ENCODE assay signal across 19 mouse cellular contexts in the genomic region with DNA sequence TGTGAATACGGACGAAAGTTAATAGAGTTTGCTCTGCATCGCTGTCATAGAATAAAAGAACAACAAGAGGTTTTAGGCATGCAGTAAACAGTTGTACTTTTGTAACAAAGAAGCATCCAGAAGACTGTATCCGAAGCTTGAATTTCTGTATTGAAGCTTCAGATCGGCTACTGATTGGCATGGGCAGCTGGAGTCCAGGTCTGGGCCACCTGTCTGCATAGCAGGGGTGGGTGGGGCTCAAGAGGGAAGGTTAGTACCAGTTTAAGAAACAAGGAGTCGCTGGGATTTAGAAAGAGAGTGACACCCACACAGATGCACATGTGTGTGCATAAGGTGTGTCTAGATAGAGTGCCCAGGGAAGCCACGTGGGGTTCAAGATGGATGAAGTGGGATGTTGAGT. TPM values are rescaled to one million over a fixed set of nuclear protein-coding genes. Genes with fewer than 3 reads are reported as not detected.
DNase-seq lines count a peak whose midpoint lies in the region; ATAC-seq and TF ChIP-seq lines count a peak whose summit lies in the region.
"Had no signal": no experiment of that assay in that cellular context is flagged by ENCODE, and none has a peak within 500 bp of the region (broad histone marks: within the 10 kb centered on the region; RNA-seq: fewer than 3 reads in every experiment).

No protein-coding gene starts in this region.

- no peak overlapping the region for H3K9ac ChIP-seq in heart, embryonic 11.5 days (ENCODE audit: low read depth, low read length)

- no peak overlapping the region for H3K4me3 ChIP-seq in heart, embryonic 11.5 days (ENCODE audit: low read depth, low read length)
- H3K4me3 ChIP-seq in myocyte: no peak overlapping the region

- no peaks in the 10 kb centered on the region for H3K9me3 ChIP-seq in heart, embryonic 11.5 days (replicated peaks; ENCODE audit: control insufficient read depth, low read length)
- H3K9me3 ChIP-seq: G1E had no signal

- no peaks in the 10 kb centered on the region for H3K27me3 ChIP-seq in heart, embryonic 11.5 days (ENCODE audit: control insufficient read depth, insufficient read depth, low read length)
- no peaks in the 10 kb centered on the region for H3K27me3 ChIP-seq in myocyte (ENCODE audit: control insufficient read depth, insufficient read depth, insufficient read length)
- H3K27me3 ChIP-seq: CH12.LX, Patski had no signal

- no peak for ATAC-seq in heart, embryonic 11.5 days (replicated peaks; ENCODE audit: insufficient number of reproducible peaks, low FRiP score, low TSS enrichment)
- ATAC-seq: activated CD4-positive, CD25-positive, alpha-beta regulatory T cell, adult 4 months; CD4-positive, CD25-positive, alpha-beta regulatory T cell, adult 4 months; Patski had no signal

- H3K4me1 ChIP-seq in heart, embryonic 11.5 days (ENCODE audit: control insufficient read depth, insufficient read depth, low read length): peaks cover 2% of the 10 kb centered on the region; the same call in 1 of the 2 replicates

- WGBS in heart, embryonic 11.5 days (ENCODE audit: insufficient replicate concordance): 90% methylated on average over 7 of the region's 7 CpGs

- no peak overlapping the region for H3K4me2 ChIP-seq in heart, embryonic 11.5 days
- H3K4me2 ChIP-seq in myocyte (ENCODE audit: low read depth): no peak overlapping the region

- H3K27ac ChIP-seq in heart, embryonic 11.5 days (ENCODE audit: low read depth, low read length): no peak overlapping the region

- peaks cover 5% of the 10 kb centered on the region for H3K36me3 ChIP-seq in heart, embryonic 11.5 days (ENCODE audit: control insufficient read depth, insufficient read depth, low read length)
- H3K36me3 ChIP-seq in myocyte (ENCODE audit: control insufficient read depth, insufficient read depth): peaks cover 14% of the 10 kb centered on the region

- peak; percentile 72 for DNase-seq in heart, adult 11 months
- no peak for DNase-seq in retina, embryonic 14.5 days (ENCODE audit: low spot score)
- DNase-seq: adrenal gland, adult 2 months; adrenal gland, adult 8-10 months; adrenal gland, postnatal 10 days; adrenal gland, postnatal 14 days; adrenal gland, postnatal 25 days; adrenal gland, postnatal 36 days; B cell, adult 2 months; cerebellum, adult 11 months; cerebellum, adult 11-12 months; cerebellum, adult 18-20 months had no signal

- no peak overlapping the region for H3ac ChIP-seq in myocyte (ENCODE audit: control insufficient read depth, insufficient read length)

- H3K79me2 ChIP-seq in myocyte (ENCODE audit: control insufficient read depth, insufficient read depth): no peaks in the 10 kb centered on the region

- no peak for TF ChIP-seq POLR2A in myocyte (IDR thresholded peaks at IDR 0.05; ENCODE audit: insufficient read length, low read depth)

TF ChIP-seq in myocyte, 11 proteins besides CTCF, POLR2A, EP300 and RAD21:
- no peak for TF ChIP-seq CEBPB (IDR thresholded peaks at IDR 0.05; ENCODE audit: insufficient read depth, poor library complexity, severe bottlenecking)
- peak in 1 of 3 experiments; percentile 18 for TF ChIP-seq MYOG (IDR thresholded peaks at IDR 0.05; ENCODE audit: control insufficient read depth in 1 of 3, insufficient read depth in 1 of 3, insufficient read length in 2 of 3, low read depth in 2 of 3)
- TF ChIP-seq MYOD1 (IDR thresholded peaks at IDR 0.05; ENCODE audit: control insufficient read depth in 1 of 3, insufficient read length in 2 of 3, low read depth in 2 of 3): peak in 2 of 3 experiments; percentile 74 to 89
- no peak for TF ChIP-seq MAX (IDR thresholded peaks at IDR 0.05; ENCODE audit: low read depth)
- no peak for TF ChIP-seq REST (IDR thresholded peaks at IDR 0.05; ENCODE audit: insufficient read depth, insufficient read length)
- TF ChIP-seq SRF (IDR thresholded peaks at IDR 0.05; ENCODE audit: control insufficient read depth, insufficient read length, low read depth): no peak
- no peak for TF ChIP-seq POLR2AphosphoS2 (IDR thresholded peaks at IDR 0.05; ENCODE audit: insufficient read length, low read depth)

RNA-seq across cellular contexts. Expression of a gene that starts 28.5 kb away (rescaled TPM):
- polyA plus RNA-seq in heart, embryonic 11.5 days (2014; fragmentation: Nextera tagmentation; extraction: Ambion mirVana): 13.4 and 15.6 TPM in 2 replicates
- polyA plus RNA-seq in myocyte (2012; fragmentation: generic; extraction: Trizol): 7.3 TPM

RNA-seq across cellular contexts. Expression of a gene that starts 32.8 kb away (rescaled TPM):
- 26.0 and 27.4 TPM in 2 replicates for polyA plus RNA-seq in heart, embryonic 11.5 days (2014; fragmentation: Nextera tagmentation; extraction: Ambion mirVana)
- 8.0 TPM for polyA plus RNA-seq in myocyte (2012; fragmentation: generic; extraction: Trizol)

RNA-seq across cellular contexts. Expression of a gene that starts 59.9 kb away (rescaled TPM):
- 21.2 and 23.2 TPM in 2 replicates for polyA plus RNA-seq in heart, embryonic 11.5 days (2014; fragmentation: Nextera tagmentation; extraction: Ambion mirVana)
- polyA plus RNA-seq in myocyte (2012; fragmentation: generic; extraction: Trizol): 18.1 TPM
